Mouse (Mus musculus) heart, adult 18-20 months (tissue): ENCODE data around the gene Mnt. TPM values are rescaled to one million over a fixed set of nuclear protein-coding genes. Genes with fewer than 3 reads are reported as not detected.
"Not testable (repeated sequence)": the region's sequence is repeated elsewhere in the genome, so short reads cannot be mapped to it uniquely, and the experiment has no call there.

ENCODE experiments used
- DNase-seq, 2 experiments: peaks; one replicate each; pipeline ENCODE4 v3.0.0; 2021 to 2022; ENCODE audit warnings: mixed read lengths in 1 of 2
- long read RNA-seq, 2 experiments: library from polyadenylated mRNA; stranded (forward); transcript quantifications; one replicate each; pipeline ENCODE4 v2.0.0; 2021
- total RNA-seq, 2 experiments: library from RNA; stranded (reverse); gene quantifications; 2 replicates each; pipeline ENCODE4 v1.2.3; 2021

Gene Mnt
- 1 to 10 TPM; 5.8 to 6.3 TPM for total RNA-seq
- long read RNA-seq, experiment 1, partial matches to known transcripts, result 6 of 7 reads
- long read RNA-seq, experiment 1, other reads (novel, unspliced or antisense), result 1 of 7 reads
- long read RNA-seq, experiment 2, partial matches to known transcripts, result 0 of 2 reads
- long read RNA-seq, experiment 2, other reads (novel, unspliced or antisense), result 2 of 2 reads

DNA sequence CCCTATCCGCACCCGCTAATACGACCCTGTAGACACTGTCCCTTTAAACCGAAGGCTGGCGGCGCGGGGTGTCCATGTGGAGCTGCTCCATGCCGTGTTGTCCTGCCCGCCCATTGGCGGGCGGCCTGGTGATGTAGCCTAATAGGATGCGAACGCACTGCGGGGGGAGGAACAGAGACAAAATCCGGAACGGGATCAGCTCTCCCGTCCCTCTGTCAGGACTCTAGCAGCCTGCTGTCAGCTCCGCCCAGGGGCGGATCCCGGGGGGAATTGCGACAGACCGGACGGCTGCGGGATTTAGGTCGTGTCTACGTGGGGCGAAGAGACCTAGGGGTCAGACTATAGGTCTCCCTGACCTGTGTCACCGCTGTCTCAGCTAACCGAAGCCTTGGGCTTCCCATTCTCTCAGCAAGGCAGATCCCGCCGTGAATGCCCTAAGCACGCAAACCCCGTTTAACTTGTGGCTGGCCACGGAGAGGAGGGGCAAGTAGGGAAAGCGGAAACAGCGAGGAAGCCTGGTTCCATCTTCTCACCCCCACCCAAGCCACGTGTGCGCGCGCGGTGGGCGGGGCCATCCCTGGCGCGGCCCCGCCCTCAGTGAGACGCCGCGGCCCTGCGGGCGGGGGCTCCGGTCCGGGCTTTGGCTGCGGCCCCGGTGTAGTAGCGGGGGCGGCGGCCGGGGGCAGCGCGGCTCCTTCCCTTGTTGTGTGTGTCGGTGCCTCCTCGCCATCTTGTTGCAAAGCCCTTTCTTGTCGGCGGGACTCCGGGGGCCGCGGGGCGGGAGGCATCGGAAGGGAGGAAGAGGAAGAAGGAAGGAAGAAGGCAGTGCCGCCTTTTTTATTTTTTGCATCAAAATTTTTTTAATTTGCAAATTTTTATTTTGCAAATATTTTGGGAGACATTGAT lies at the start of gene Mnt:
Mnt (plus strand) TSS at position 665 of the 906 bp plus-strand sequence.
- DNase-seq, result peak; percentile 99 to 100

DNA sequence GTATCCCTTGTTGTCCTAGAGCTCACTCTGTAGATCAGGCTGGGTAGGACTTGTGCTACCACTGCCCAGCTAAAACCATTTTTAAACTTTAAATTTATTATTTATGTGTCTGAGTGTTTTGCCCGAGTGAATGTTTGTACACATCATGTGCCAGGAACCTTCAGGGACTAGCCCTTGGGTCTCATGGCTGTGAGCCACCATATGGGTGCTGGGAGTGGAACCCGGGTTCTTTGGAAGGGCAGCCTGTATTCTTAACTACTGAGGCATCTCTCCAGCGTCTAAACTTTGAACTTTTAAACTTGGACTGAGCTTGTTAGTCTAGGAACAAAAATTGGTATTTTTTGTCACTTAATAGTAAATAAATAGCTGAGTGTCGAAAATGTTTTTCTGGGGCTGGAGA lies 37.8 kb upstream of the Mnt start:
- no peak for DNase-seq

GRCm38 (mm10) chr11:74800658-74801057 lies 30.1 kb upstream of the Mnt start:
- DNase-seq, result no peak

- no peak for DNase-seq
Measured at GRCm38 (mm10) chr11:74804081-74804627, 26.6 kb upstream of the Mnt start.

DNA sequence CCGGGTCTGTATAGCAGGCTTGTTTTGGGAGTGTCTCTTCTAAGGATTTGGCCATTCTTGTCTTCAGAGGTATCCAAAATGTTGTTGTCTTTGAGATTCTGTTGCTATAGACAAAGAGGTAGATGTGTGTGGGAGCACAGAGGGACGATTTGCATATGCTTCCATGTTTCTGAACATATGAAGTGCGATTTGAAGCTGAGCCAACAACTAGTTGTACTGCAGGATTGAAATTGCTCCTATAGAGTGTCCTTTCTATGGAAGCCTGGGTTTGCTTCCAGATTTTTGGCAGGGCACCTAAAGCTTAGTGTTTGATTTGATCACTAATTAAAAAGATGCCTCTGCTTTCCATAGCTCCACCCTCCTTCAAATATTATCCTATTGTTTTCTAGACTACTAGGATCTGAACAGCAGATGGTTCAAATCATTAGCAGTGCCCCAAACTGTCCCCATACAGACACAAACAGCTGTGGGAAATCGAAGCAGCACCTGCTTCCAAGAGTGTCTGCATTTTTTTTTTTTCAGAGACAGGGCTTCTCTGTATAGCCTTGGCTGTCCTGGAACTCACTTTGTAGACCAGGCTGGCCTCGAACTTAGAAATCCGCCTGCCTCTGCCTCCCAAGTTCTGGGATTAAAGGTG lies 23.4 kb upstream of the Mnt start:
- DNase-seq, result no peak

DNA sequence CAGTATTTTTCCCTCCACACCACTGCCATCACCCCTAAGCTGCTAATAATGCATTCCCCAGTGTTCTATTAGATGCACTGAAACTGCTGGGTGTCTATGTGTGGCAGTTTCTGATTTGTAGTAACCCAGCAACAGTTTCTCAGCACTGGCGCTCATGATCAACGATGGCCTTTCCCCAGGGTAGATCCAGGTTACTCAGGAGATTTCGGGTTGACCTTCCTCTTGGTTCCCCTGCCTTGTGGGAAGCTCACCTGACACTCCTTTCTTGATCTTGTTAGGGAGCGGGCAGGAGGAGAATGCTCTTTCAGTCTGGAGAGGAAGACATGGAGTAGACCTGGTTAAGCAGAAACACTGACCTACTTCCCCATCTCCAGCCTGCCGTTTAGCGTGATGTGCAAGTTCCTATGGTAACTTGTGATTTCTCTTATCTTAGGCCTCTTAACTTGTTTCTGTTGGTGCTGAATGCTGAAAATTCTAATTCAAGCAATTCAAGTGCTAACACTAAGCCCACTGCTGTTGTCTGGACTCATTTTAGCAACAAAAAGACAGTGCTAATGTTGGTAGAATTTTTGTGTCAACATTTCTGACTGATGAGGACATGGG lies 22.4 kb upstream of the Mnt start:
- DNase-seq, result no peak

GRCm38 (mm10) chr11:74810134-74810533 lies 20.6 kb upstream of the Mnt start:
- DNase-seq, result no peak

DNA sequence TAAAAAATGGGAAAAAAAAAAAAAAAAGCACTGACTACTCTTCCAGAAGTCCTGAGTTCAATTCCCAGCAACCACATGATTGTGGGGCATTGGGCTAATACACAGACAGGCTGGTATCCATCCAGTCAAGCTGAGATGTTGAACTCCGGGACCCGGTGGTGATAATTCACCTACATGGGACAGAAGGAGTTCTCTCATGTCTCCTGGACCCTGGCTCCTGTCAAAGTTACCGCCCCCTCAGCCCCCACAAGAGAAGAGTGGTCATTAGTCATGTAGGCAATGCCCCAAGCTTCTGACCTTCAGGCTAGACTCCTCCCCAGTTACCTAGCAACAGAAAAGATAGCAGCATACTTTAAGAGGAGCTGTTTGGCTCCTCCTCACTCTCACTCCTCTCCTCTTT lies 19.7 kb upstream of the Mnt start:
- not testable (repeated sequence) for DNase-seq

- no peak for DNase-seq
Measured at GRCm38 (mm10) chr11:74811538-74811937, 19.2 kb upstream of the Mnt start.

- DNase-seq, result no peak
Measured at GRCm38 (mm10) chr11:74815795-74816194, 14.9 kb upstream of the Mnt start.

- DNase-seq, result no peak
Measured at GRCm38 (mm10) chr11:74820921-74821320, 9.8 kb upstream of the Mnt start.

DNA sequence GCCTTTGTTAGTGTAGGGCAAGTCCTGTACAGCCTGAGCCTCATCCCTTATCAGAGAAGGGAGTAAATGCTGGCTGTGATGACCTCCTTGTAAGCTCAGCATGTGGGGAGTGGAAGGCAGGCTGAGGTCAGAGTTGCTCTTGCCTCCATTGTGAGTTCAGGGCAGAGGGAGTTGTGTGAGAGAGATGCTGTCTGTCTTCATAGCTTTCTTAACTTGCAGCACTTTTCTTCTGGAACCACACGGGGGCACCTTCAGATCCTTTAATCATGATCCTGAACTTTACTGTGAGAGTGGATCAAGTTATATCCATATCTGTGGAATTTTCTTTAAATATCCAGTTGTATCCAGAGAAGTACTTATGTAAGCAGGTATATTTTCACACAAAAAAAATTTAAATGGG lies 9.3 kb upstream of the Mnt start:
- no peak for DNase-seq

GRCm38 (mm10) chr11:74822746-74823440 lies 7.8 kb upstream of the Mnt start:
- no peak for DNase-seq

DNA sequence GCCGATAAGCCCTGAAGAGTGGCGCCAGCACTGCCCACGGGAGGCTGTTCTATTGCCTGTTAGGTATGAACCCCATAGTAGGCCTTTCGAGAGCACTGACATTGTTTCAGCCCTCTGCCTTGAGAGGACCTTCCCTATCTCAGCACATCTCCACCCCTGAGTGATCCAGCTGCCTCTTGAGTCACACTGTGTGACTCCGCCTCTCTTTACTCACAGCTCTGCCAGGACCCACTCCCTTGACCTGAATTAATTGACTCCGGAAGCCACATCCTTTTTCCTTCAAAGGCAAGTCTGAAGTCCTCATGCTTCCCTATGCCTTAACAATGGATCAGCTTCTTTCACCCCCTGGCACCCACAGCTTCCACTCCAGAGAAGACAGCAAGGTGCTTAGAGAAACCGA lies 4.6 kb upstream of the Mnt start:
- no peak for DNase-seq

DNA sequence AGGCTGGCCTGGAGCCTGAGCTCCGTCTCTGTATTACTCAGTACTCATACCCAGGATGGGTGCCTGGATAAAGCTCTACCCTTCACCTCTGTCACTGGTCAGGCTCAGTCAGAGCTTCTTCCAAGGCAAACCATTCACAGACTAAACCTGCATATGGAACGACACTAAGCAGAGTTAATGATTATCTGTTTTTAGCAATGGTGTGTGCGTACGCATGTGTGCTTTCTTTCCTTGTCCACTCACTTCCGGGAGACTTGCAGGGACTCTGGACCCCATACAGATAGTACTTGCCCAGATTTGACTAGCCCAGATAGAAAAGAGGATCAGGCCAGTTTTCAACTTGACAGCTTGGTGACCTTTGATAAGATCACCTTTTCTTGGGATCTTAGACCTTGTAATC lies 4.0 kb upstream of the Mnt start:
- no peak for DNase-seq

DNA sequence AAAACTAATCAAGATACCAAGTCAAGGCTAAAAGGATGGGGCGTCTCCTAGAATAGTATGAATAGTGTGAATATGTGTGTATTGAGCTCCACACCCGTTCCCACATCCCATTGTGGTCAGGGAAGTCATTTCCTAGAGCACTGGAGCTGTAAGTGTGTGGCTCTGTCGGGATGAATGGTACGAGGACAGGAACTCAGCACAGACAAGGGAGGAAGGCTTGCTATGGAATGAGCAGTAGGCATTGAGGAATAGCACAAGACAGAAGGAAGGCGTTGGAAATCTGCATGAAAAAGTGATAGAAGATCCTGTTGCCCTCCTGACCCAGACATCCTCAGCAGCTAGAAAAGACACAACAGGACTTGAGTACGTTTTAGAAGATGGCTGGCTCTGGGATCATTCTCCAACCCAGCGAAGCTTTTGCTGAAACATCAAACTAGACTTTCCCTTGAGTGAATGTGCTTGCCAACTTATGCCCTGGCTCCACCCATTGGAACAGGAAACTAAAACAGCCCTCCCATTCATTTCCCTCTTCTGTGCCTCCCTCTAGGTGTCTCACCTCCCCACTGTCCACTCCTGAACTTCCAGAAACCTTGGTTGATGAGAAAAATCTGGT lies 2.8 kb upstream of the Mnt start:
- no peak for DNase-seq

DNA sequence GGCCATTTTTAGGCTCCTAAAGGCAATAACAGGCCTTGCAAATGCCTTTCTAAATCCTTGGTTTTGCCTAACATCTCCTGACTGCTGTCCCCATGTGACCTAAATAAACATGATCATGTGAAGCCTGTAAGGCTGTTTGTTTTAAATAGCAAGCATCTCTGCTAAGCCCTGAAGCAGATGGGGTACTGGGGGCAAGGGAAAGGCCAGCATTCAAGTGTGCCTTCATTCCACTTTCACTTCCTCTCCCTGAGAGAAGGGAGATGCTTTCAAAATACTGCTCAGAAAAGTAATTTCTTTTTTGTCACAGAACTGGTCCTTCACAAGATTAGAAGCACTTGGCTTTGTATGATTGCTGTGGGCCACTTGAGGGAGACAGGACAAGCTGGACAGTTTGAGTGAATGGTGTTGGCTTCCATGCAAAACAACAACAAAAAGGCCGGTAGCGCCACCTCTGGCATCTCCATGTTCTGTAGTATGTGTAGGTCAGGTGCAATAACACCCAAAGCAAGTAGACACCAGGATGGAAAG lies 2.3 kb upstream of the Mnt start:
- DNase-seq, result no peak

- DNase-seq, result no peak
Measured at GRCm38 (mm10) chr11:74828965-74829550, 1.7 kb upstream of the Mnt start.

- DNase-seq, result peak; percentile 87 to 90
Measured at GRCm38 (mm10) chr11:74829812-74830211, 908 bp upstream of the Mnt start.

- peak in 1 of 2 experiments; percentile 55 for DNase-seq
Measured at GRCm38 (mm10) chr11:74831191-74831605, 478 bp downstream of the Mnt start.
